Mouse (Mus musculus) adrenal gland, adult 18-20 months (tissue): ENCODE results near the gene Cdc20b. TPM values are rescaled to one million over a fixed set of nuclear protein-coding genes. Genes with fewer than 3 reads are reported as not detected.
"Not testable (repeated sequence)": the region's sequence is repeated elsewhere in the genome, so short reads cannot be mapped to it uniquely, and the experiment has no call there.

ENCODE experiments used
- DNase-seq, 2 experiments: peaks; one replicate each; pipeline ENCODE4 v3.0.0; 2021 to 2022; ENCODE audit warnings: low spot score in 2 of 2
- long read RNA-seq, 2 experiments: library from polyadenylated mRNA; stranded (forward); transcript quantifications; one replicate each; pipeline ENCODE4 v2.0.0; 2021
- total RNA-seq, 2 experiments: library from RNA; stranded (reverse); gene quantifications; 1 replicate in 1 of 2; 2 replicates in 1 of 2; pipeline ENCODE4 v1.2.3; 2021

The Cdc20b gene
- total RNA-seq = not detected
- long read RNA-seq, experiment 1 = 0 reads
- long read RNA-seq, experiment 2, partial matches to known transcripts = 0 of 1 reads
- long read RNA-seq, experiment 2, other reads (novel, unspliced or antisense) = 1 of 1 reads

GRCm38 (mm10) chr13:113034950-113035421 lies at the start of gene Cdc20b:
TSS of gene Cdc20b (plus strand) at chr13:113035111.
- DNase-seq = peak; percentile 61

DNA sequence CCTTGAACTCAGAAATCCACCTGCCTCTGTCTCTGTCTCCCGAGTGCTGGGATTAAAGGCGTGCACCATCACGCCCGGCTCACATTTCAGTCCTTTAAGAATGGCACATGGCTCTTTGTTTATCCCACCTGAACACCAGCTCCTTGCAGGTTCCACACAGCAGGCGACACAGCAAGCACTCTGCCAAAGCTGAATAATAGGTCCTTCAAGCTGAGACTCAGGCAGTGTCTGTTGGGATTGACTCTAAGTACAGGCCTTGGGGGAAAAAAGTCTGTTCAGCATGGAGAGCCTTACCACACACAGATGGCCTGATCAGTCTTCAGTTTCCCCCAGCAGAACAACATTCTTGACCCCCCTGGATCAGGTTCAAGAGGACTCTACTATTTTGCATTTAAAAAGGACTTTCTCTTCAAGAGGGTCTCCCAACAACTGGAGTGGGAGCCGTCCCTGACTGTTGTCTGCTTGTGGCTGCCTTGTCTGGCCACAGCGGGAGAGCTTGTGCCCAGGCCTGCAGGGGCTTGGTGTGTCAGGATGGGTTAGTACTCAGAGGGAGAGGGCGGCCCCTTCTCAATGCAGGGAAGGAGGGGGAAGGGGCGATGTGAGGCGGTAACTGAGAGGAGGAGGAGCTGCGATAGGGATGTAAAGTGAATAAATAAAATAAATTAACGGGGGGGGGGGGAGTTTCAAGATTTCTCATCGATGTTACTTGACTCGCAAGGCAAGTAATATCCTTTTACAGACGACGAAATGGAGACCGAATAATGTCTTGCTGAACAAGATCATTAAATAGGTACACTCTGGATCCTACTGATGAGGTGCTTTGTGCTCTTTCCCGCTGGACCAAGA lies 49.1 kb upstream of the Cdc20b start:
- DNase-seq = no peak

DNA sequence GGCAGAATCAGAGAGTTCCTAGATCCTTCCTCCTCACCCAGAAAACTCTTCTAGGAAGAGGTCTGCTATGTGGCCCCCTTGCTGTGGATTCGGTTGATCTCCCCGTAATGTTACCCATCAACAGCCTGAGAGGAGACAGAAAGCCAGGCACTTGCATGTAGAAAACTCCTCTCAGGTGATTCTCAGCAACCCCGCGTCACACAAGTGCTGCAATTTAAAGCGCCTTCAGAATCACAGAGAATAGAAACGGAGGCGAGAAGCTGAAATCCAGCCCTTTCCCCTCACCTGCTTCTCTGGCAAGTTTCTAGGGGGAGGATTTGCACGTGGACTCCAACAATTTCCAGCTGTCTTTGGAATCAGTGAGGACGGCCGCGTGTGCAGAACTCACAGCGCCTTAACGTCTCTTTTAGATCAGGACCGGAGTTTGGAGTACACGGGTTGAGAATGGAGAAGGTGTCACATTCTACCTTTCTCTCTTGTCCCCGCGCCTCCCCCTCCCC lies 48.4 kb upstream of the Cdc20b start:
- no peak for DNase-seq

GRCm38 (mm10) chr13:112987532-112987943 lies 47.4 kb upstream of the Cdc20b start, which contains the start of gene Ccno:
TSS of gene Ccno (plus strand) at chr13:112987802.
- peak; percentile 91 to 94 for DNase-seq

DNA sequence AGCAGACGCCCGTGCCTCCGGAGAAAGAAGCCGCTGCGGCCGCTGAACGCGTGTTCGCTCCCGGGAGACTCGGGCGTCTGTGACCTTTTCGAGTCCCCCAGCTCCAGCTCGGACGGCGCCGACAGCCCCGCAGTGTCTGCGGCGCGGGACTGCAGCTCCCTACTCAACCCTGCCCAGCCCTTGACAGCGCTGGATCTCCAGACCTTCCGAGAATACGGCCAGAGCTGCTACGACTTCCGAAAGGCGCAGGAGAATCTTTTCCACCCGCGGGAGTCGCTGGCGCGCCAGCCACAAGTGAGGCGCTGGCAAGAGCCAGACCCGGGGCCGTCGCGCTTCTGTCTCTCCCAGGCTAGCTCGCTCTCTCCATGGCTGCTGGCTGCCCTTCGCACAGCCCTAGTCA lies 46.9 kb upstream of the Cdc20b start:
- no peak for DNase-seq

DNA sequence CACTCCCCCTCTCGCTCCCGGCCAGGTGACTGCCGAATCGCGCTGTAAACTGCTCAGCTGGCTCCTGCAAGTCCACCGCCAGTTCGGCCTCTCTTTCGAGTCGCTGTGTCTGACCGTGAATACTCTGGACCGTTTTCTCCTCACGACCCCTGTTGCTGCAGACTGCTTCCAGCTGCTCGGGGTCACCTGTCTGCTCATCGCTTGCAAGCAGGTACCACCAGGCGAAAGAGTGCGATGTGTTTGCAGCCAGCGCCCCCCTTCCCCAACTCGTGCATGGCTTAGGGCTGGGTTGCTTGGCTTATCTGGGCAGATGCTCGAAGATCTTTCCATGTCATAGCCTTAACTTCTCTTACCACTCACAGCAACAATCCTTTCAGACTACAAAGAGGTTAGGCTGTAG lies 46.0 kb upstream of the Cdc20b start:
- DNase-seq = no peak

DNA sequence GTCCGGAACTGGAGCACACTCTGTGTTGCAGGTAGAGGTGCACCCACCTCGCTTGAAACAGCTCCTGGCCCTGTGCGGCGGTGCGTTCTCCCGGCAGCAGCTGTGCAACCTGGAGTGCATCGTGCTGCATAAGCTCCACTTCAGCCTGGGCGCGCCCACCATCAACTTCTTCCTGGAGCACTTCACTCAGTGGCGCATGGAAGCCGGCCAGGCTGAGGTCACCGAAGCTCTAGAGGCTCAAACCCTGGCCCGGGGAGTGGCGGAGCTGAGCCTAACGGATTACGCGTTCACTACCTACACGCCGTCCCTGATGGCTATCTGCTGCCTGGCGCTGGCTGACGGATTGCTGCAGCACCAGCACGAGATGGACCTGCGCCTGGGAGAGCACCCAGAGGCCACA lies 45.4 kb upstream of the Cdc20b start:
- no peak for DNase-seq

DNA sequence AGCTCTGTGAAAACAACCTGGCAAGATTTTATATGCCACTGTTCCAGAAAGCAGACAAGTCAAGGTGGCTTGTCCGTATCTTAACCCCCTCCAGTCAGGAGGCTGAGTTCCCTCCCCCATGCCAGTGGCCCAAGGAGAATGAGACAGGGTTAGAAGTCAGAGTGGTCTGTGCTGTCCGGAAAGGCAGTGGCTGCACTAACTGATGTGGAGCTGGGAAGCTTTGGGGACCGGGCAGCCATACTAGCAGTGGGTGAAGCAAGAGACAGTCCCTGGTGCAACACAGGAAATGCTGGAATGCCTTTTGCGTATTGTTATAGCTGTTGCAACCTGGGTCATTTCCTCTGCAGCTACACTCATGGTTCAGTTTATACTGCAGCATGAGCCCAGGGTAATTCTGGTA lies 44.6 kb upstream of the Cdc20b start:
- DNase-seq = no peak

DNA sequence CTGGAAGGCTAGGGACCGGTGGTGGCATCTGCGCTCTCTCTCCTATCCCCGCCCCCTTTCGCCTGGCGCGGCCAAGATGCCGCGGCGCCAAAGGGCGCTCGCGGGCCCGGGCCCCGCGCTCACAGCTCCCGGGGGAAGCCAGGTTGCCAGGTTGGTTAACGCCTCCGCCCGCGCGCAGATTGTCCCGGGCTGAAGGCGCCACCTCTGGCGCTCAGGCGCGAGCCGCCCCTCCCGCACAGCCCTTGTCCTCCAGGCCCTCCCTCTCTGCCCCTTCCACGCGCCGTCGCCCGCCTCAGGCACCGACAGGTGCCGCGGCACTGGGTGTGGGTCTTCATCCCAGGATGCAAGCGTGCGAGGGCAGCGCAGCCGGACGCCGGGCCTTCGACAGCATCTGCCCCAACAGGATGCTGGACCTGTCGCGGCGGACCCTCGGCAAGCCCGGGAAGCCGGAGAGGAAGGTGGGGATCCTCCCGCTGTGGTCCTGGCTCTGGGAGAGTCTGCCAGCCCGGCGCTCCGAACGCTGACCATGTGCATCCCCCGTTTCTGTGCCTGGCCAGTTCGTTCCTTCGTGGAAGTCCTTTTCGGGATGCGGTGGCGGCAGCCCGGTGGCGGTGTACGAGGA lies 41.3 kb upstream of the Cdc20b start, which contains the start of gene Mcidas:
Mcidas (plus strand) TSS at position 315 of the 622 bp plus-strand sequence.
- DNase-seq = peak in 1 of 2 experiments; percentile 28

GRCm38 (mm10) chr13:112994191-112994590 lies 40.7 kb upstream of the Cdc20b start:
- DNase-seq = peak; percentile 46 to 50

DNA sequence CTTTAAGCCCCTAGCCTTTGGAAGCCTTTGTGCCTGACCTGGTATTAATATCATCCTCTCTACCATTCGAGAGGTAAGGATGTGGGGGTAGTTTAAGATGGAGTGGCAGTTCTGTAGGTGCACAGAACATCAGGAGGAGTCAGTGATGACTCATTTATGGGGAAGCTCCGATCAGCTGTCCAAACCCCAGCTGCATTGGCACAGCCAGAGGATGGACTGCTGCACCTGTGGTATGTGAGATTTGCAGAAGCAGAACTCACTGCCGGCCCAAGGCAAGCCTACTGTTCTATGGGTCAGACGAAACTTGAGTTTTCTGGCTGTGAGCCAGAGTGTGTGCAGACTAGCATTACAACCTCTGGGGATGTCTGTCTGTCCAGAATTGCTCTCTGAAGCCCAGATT lies 38.5 kb upstream of the Cdc20b start:
- DNase-seq = no peak

- no peak for DNase-seq
Measured at GRCm38 (mm10) chr13:112997369-112997768, 37.5 kb upstream of the Cdc20b start.

GRCm38 (mm10) chr13:112998427-112999201 lies 36.3 kb upstream of the Cdc20b start:
- DNase-seq = peak; percentile 26 to 30

DNA sequence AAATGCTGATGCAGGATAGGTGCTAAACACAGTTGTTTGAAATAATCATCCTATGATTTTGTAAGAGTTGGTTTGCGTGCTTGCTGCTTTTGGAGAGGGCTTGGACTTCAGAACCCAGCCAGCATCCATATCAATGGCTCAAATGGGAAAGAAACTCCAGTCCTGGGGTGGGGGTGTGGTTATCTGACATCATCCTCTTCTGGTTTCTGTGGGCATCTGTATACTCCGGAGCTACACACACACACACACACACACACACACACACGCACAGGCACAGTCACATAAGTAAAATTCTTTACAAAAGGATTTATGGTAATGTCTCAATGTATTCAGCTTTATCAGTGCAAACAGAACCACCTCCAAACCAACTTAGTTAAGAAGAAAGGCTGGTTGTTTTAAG lies 34.8 kb upstream of the Cdc20b start:
- DNase-seq = no peak

DNA sequence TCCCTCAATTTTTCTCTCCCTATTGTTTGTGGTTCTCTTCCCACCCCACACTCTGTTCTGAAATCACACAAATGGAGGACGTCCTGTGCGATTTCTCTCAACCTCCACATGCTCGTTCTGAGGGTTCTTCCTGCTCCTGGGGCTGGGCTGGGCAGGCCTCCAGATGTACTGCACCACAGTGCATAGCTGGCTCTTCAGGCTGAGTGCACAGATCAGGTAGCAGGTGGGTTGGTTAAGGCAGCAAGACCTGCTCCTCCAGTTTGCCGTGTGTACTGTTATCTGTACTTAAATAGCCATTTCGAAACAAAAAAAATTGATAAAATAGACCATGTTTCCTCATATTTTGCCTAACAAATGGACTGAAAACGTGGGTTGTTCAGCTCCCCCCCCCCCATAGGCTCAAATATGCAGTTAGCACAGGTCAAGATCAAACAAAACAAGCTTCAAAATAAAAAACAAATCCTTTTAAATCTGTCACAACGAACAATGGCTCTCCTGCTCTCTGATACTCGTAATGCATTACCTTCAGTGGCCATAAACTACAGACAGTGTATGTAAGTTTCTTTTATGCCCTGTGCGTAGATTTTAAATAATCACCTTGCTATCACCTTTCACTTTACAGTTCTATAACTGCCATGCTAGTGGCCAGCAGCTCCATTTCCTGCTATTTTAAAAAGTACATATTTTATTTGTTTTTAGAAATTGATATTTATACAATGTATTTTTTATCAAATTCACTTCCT lies 34.2 kb upstream of the Cdc20b start:
- DNase-seq = no peak

DNA sequence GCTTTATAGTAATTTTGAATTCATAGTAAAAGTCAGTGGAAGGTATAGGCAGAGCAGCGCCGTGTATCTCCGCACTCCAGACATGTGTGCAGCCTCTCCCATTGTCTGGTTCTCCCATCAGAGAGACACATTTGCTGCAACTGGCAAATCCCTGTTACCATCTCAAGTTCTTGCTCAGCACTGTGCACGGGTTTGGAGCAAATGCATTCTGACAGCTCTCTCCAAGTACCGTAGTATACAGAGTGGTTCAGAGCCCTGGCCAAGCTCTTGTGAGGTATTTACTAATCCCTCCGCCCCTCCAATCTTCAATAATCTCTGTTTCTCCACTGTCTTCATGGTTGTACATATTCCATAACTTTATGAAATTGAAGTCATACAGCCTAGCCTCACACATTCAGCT lies 22.2 kb upstream of the Cdc20b start:
- DNase-seq = no peak

DNA sequence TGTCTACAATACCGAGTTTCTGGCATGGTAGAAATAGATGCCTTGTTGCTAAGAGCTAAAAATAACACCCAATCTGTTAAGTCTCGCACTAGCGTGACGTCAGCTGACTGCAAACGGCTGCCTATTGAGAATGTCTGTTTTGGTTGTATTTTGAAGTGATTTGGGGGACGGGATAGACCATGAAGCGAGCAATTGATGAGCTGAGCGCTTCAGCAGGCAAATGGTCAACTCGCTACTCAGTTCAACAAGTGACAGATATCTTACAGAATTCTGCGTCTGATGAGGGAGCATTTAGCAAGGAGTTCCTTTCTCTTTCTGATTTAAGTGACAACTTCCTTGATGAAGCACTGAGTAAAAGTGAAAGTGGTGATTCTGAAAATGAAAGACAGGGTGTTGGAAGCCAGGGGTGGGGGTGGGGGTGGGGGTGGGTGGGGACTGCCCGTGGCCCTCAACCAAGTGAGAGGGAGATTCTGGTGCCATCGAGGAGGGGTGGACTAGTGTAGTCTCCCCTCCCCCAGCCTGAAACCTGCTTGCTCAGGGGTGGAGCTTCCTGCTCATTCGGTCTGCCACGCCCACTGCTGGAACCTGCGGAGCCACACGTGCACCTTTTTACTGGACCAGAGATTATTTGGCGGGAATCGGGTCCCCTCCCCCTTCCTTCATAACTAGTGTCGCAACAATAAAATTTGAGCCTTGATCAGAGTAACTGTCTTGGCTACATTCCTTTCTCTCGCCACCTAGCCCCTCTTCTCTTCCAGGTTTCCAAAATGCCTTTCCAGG lies 21.5 kb upstream of the Cdc20b start:
- DNase-seq = not testable (repeated sequence)

GRCm38 (mm10) chr13:113021521-113021920 lies 13.4 kb upstream of the Cdc20b start:
- DNase-seq = no peak

- DNase-seq = no peak
Measured at GRCm38 (mm10) chr13:113022467-113022866, 12.4 kb upstream of the Cdc20b start.
